Mouse (Mus musculus) ES-E14 (cell line): ENCODE data around the gene Gm47995. TPM values are rescaled to one million over a fixed set of nuclear protein-coding genes. Genes with fewer than 3 reads are reported as not detected.
"Not testable (repeated sequence)": the region's sequence is repeated elsewhere in the genome, so short reads cannot be mapped to it uniquely, and the experiment has no call there.

Experiments
- DNase-seq: peaks from one replicate; pipeline ENCODE4 v3.0.0-alpha.2; 2013; ENCODE audit warnings: low read depth, low spot score
- H3K27ac ChIP-seq: 2 replicates; pipeline ENCODE4 v1.5.1; 2012; ENCODE audit warnings: low read depth, mild to moderate bottlenecking, low read length, moderate library complexity, mixed read lengths; ENCODE audit not compliant: poor library complexity, insufficient read depth, severe bottlenecking
- H3K36me3 ChIP-seq: 2 replicates; pipeline ENCODE4 v1.6.1; 2012; ENCODE audit warnings: mild to moderate bottlenecking, low read length, moderate library complexity, mixed read lengths; ENCODE audit not compliant: control insufficient read depth, poor library complexity, insufficient read depth, severe bottlenecking
- H3K4me1 ChIP-seq, 2 experiments: fragments of 150-350 bp in 1 of 2; sonication (generic) in 1 of 2; 2 replicates each; pipeline ENCODE4 v1.6.1; 2012; ENCODE audit warnings: low read length in 2 of 2, mild to moderate bottlenecking in 1 of 2, mixed read lengths in 1 of 2; ENCODE audit not compliant: control insufficient read depth in 2 of 2, insufficient read depth in 2 of 2, poor library complexity in 1 of 2
- H3K4me3 ChIP-seq, 2 experiments: fragments of 150-350 bp in 1 of 2; sonication (generic) in 1 of 2; 2 replicates each; pipeline ENCODE4 v1.5.1; 2012; ENCODE audit warnings: low read length in 2 of 2, low read depth in 1 of 2, mild to moderate bottlenecking in 1 of 2, mixed read lengths in 1 of 2; ENCODE audit not compliant: insufficient read depth in 1 of 2, poor library complexity in 1 of 2, severe bottlenecking in 1 of 2
- H3K9ac ChIP-seq: 2 replicates; pipeline ENCODE4 v1.6.1; 2012; ENCODE audit warnings: low read depth, mild to moderate bottlenecking, low read length, mixed read lengths; ENCODE audit not compliant: poor library complexity, insufficient read depth, severe bottlenecking
- H3K9me3 ChIP-seq: fragments of 150-350 bp; sonication (generic); 2 replicates; pipeline ENCODE4 v1.6.1; 2012; ENCODE audit warnings: low read depth, mild to moderate bottlenecking, low read length; ENCODE audit not compliant: control insufficient read depth, insufficient read depth
- CHD2 ChIP-seq: IDR thresholded peaks from 2 replicates; pipeline ENCODE4 v1.6.1; 2014; ENCODE audit warnings: mild to moderate bottlenecking, low read depth, low read length, inconsistent platforms
- HCFC1 ChIP-seq: IDR thresholded peaks from 2 replicates; pipeline ENCODE4 v1.6.1; 2012; ENCODE audit warnings: low read length, inconsistent platforms, borderline replicate concordance; ENCODE audit not compliant: insufficient read depth
- MAFK ChIP-seq: IDR thresholded peaks from 2 replicates; pipeline ENCODE4 v1.6.1; 2014; ENCODE audit warnings: mild to moderate bottlenecking, low read depth, low read length, inconsistent platforms; ENCODE audit not compliant: insufficient read depth
- ZC3H11A ChIP-seq: IDR thresholded peaks from 2 replicates; pipeline ENCODE4 v1.6.1; 2012; ENCODE audit warnings: low read depth, mild to moderate bottlenecking, inconsistent platforms, low read length, borderline replicate concordance
- ZNF384 ChIP-seq: IDR thresholded peaks from 2 replicates; pipeline ENCODE4 v1.6.1; 2012; ENCODE audit warnings: low read depth, low read length, inconsistent platforms
- in situ Hi-C, 2 experiments: fragments of 600-800 bp; cut with MboI; formaldehyde crosslinking; loops; one replicate each; pipeline ENCODE4 v1.15.1; 2025; ENCODE audit warnings: low sequenced_read_pairs in 2 of 2, inconsistent platforms in 1 of 2; ENCODE audit not compliant: unreplicated experiment in 2 of 2
- total RNA-seq: library from RNA; depleted of rRNA; stranded (reverse); fragments of 300-350 nt; gene quantifications from 2 replicates; pipeline ENCODE4 v1.2.3, GENCODE M21; 2012; rRNA removed

Gene Gm47995
- total RNA-seq = 1.3 and 1.7 TPM in 2 replicates

GRCm38 (mm10) chr1:151198120-151198519 is at the start of gene Gm47995:
Gm47995 (plus strand) TSS chr1:151198448.
- H3K4me3 ChIP-seq, H3K9me3 ChIP-seq, H3K9ac ChIP-seq, DNase-seq, H3K4me1 ChIP-seq, H3K36me3 ChIP-seq, H3K27ac ChIP-seq, in situ Hi-C loops: not testable (repeated sequence)

- no peak for DNase-seq
- Histone ChIP-seq H3K9me3 (no peaks in the 10 kb centered on the region), H3K27ac (no peak overlapping the region), H3K36me3 (no peaks in the 10 kb centered on the region), H3K9ac (no peak overlapping the region), H3K4me1 (no peaks in the 10 kb centered on the region), H3K4me3 (no peak overlapping the region)
- TF ChIP-seq HCFC1 (no peak), ZNF384 (no peak), CHD2 (no peak), MAFK (no peak), ZC3H11A (no peak)
- in situ Hi-C loops = no loop called here
Observed at GRCm38 (mm10) chr1:151150211-151150610, 48.0 kb upstream of the Gm47995 start.

DNA sequence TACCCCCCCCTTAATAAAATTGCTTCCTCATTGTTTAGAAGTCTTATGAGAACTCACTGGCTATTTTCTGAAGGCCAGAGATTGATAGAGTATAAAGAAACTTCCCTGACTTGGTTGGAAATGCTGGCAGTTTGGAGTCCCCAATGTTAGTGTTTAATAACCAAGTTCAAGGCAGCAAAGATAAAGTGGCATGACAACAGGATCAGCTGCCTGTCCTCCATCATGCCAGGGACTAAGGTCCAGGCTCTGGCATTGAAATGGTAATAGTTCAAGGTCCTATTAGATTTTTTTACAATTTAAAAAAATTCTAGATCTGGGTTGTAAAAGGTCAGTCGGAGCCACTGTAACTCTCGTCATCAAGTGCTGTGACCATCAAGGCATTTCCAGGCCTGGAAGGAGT is 47.2 kb upstream of the Gm47995 start:
- Histone ChIP-seq H3K4me3 (no peak overlapping the region), H3K36me3 (no peaks in the 10 kb centered on the region), H3K9ac (no peak overlapping the region), H3K27ac (no peak overlapping the region), H3K4me1 (no peaks in the 10 kb centered on the region), H3K9me3 (no peaks in the 10 kb centered on the region)
- TF ChIP-seq ZNF384 (no peak), ZC3H11A (no peak), HCFC1 (no peak), CHD2 (no peak), MAFK (no peak)
- no peak for DNase-seq
- in situ Hi-C loops = no loop called here

DNA sequence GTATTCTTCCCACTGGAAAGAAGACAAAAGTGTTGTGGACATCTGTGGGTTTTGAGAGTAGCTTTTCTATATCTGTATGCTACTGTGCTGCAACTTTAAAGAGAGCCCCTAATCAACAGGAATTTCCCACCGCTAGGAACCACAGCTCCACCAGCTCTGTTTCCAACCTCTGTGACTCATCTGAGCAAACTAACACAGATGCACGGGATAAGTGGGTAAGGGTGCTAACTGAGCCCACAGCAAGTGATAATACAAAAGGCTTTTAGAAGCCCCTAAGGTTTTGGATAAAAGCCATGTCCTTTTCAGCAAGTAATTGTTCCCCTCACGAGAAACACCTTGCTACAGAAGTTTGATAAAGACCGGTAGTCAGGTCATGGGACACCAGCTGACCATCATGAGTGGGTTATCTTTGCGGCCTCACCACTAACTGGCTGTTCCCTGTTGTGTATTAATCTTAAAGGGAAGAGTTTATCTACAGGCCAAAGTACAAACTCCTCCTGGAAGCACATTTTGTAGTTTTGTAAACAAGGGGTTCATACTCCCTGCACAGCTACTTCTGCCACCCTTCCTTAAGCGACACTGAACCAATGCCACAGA is 45.1 kb upstream of the Gm47995 start:
- Histone ChIP-seq H3K27ac (no peak overlapping the region), H3K4me3 (no peak overlapping the region), H3K36me3 (no peaks in the 10 kb centered on the region), H3K9me3 (no peaks in the 10 kb centered on the region), H3K4me1 (no peaks in the 10 kb centered on the region), H3K9ac (no peak overlapping the region)
- TF ChIP-seq HCFC1 = no peak
- TF ChIP-seq ZNF384 = no peak
- TF ChIP-seq ZC3H11A = no peak
- TF ChIP-seq MAFK = no peak
- no peak for DNase-seq
- in situ Hi-C loops = no loop called here

DNA sequence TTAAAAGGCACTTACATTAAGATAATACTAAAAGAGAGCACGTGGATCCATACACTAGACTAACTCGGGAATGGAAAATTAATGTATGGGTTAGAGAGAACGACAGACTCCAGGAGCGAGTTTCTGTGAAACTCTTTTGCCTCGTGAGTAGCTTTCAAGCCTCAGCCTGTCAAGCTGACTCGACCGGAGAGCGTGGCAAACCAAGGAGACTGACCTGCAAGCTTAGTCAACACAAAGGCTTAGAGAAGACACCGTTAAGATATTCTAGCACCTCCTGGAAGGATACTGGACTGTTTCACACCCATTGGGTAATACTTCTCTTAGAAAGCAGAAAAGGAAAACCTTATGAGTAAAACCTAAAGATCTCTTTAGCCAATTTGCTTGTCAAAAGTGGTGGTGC is 44.1 kb upstream of the Gm47995 start:
- H3K4me3 ChIP-seq, H3K9me3 ChIP-seq, DNase-seq, H3K36me3 ChIP-seq, H3K4me1 ChIP-seq, H3K9ac ChIP-seq, H3K27ac ChIP-seq, in situ Hi-C loops: not testable (repeated sequence)
